Mouse (Mus musculus): Measurements from ENCODE around the gene Sez6l.

DNA sequence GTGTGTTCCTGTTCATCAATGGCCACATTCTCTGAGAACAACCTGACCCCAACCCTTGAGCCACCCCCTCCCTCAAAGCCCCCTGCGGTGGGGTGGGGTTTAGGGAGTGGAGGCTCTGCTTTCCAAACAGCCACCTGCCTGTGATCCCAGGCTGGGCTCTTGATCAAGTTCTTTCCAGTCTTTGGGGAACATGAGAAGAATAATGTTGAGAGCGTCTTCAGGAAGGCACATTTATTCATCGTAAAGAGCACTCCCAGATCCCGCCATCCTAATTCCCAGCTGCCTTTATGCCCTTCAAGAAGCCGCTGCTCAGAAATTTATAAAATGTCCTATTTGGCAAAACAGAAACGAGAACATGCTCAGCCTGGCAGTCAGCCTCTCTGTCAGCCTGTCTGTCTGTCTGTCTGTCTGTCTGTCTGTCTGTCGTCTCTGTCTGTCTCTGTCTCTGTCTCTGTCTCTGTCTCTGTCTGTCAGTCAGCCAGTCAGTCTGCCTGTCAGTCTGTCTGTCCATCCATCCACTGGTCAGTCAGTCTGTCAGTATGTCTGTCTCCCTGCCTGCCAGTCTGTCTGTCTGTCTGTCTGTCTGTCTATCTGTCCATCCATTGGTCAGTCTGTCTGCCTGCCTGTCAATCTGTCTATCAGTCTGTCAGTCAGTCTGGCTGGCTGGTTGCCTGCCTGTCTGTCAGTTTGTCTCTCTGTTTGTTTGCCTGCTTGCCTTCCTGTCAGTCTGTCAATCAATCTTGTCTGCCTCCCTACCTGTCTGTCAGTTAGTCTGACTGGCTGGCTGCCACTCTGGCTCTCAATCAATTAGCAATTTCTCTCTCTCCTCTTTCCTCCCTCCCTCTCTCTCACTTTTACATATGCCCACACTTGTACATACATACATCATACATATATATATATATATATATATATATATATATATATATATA, 19.0 kb upstream of the Sez6l start:
- TF ChIP-seq GATA1 (IDR thresholded peaks at IDR 0.05; ENCODE audit: low read length): no peak
- TF ChIP-seq TAL1 (IDR thresholded peaks at IDR 0.05; ENCODE audit: low read length): no peak
